Mouse (Mus musculus) heart, embryonic 13.5 days (tissue): ENCODE measurements around the gene Tshr. TPM values are rescaled to one million over a fixed set of nuclear protein-coding genes. Genes with fewer than 3 reads are reported as not detected.

Experiments
- ATAC-seq: fragments of 200-750 bp; cut with Nextera tagmentation; 2 replicates; pipeline ENCODE4 v1.8.0; 2017; ENCODE audit warnings: moderate TSS enrichment; ENCODE audit not compliant: insufficient number of reproducible peaks, low FRiP score, low TSS enrichment; ENCODE audit errors: extremely low read depth
- H3K27ac ChIP-seq: fragments of 300-500 bp; sonication (generic); replicated peaks from 2 replicates; pipeline ENCODE4 v1.5.1; 2015; ENCODE audit warnings: moderate library complexity, mild to moderate bottlenecking, inconsistent platforms
- H3K27me3 ChIP-seq: fragments of 300-500 bp; sonication (generic); replicated peaks from 2 replicates; pipeline ENCODE4 v1.6.1; 2015; ENCODE audit warnings: mild to moderate bottlenecking, inconsistent platforms
- H3K36me3 ChIP-seq: fragments of 300-500 bp; sonication (generic); 2 replicates; pipeline ENCODE4 v1.6.1; 2015; ENCODE audit warnings: mild to moderate bottlenecking, inconsistent platforms
- H3K4me1 ChIP-seq: fragments of 300-500 bp; sonication (generic); 2 replicates; pipeline ENCODE4 v1.6.1; 2015; ENCODE audit warnings: inconsistent platforms
- H3K4me2 ChIP-seq: fragments of 300-500 bp; sonication (generic); 2 replicates; pipeline ENCODE4 v1.6.1; 2015; ENCODE audit warnings: inconsistent platforms, mild to moderate bottlenecking, moderate library complexity
- H3K4me3 ChIP-seq: fragments of 300-500 bp; sonication (generic); 2 replicates; pipeline ENCODE4 v1.5.1; 2015; ENCODE audit warnings: moderate library complexity, mild to moderate bottlenecking, inconsistent platforms
- H3K9ac ChIP-seq: fragments of 300-500 bp; sonication (generic); 2 replicates; pipeline ENCODE4 v1.6.1; 2015; ENCODE audit warnings: inconsistent platforms, mild to moderate bottlenecking, moderate library complexity
- H3K9me3 ChIP-seq: fragments of 300-500 bp; sonication (generic); 2 replicates; pipeline ENCODE4 v1.6.1; 2016; ENCODE audit warnings: inconsistent platforms
- WGBS: fragments of 180-500 bp; shearing (Covaris S2); methylation state at CpG from one replicate; pipeline ENCODE4 v1.1.7; 2015; ENCODE audit warnings: mixed read lengths; 5-methylcytosine and 5-hydroxymethylcytosine counted together
- polyA plus RNA-seq: library from polyadenylated mRNA; unstranded; fragments of >200 nt; fragmentation: Nextera tagmentation; extraction: Ambion mirVana; gene quantifications from 2 replicates; pipeline ENCODE4 v1.2.1, GENCODE M21; 2015

The Tshr gene
- polyA plus RNA-seq, 1 experiment from 2014 or later: 0.11 TPM

DNA sequence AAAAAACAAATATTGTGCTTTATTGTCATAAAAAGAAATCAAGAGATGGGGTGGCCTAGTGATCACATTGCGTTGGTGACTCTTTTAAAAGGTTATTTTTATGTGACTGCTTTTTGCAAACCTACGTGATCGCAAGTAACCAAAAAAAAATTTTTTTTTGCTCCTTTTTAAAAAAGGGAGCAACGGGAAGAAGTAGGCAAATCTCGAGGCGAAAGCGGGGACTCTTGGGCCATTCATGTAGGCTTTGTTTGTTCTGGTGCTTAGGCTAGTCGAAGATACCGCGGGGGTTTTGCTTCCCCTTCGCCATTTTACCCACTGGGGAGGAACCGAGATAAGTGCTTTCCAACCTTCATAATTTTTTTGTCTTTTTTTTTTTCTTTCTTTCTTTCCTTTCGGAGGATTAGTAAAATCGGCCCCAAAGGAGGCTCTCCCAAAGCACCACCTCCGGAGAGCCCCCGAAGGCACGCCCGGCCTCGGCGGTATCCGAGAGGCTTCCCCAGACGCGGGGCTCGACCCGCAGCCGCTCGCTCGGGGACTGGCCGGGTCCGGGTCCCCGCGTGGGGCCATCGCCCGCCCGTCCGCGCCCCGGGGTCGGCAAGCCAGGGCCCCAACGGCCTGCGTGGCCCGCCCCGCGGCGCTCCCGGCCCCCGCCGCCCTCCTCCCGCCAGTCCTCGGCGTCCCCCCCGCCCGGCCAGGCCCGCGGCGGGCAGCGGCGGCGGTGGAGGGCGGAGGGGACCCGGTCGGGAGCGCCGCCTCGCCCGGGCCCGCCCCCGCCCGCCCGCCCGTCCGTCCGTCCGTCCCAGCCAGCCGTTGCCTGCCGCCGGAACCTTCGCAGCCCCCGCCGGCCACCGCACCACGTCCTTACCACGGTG is 204.5 kb downstream of the Tshr start:
- peak overlapping the region; percentile 100 for H3K9ac ChIP-seq
- peaks cover 24% of the 10 kb centered on the region for H3K36me3 ChIP-seq
- WGBS: 0% methylated on average over 42 of the region's 83 CpGs
- H3K9me3 ChIP-seq: no peaks in the 10 kb centered on the region
- 0 out of 2 replicates have a peak, but pooled peaks have one; percentile 6 for ATAC-seq
- peak overlapping the region; percentile 76 for H3K4me2 ChIP-seq
- H3K4me3 ChIP-seq: peak overlapping the region; percentile 89
- H3K27ac ChIP-seq: peak overlapping the region; percentile 100
- H3K4me1 ChIP-seq: peaks cover 26% of the 10 kb centered on the region
- H3K27me3 ChIP-seq: no peaks in the 10 kb centered on the region

DNA sequence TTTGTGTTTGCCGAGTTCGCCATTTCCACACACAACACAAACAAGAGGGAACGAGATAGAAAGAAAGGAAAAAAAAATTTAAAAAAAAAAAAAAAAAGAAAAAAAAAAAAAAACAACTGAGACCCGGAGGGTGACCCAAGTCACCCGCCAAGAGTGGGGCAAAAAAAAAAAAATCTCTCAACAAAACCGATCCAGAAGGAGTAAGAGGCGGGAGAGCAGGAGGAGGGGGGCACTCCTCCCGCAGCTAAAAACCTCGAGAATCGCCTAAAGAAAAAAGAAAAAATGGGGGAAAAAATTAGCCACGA is 205.1 kb downstream of the Tshr start:
- H3K27ac ChIP-seq: peak overlapping the region; percentile 100
- no peak for ATAC-seq
- no peaks in the 10 kb centered on the region for H3K27me3 ChIP-seq
- H3K9me3 ChIP-seq: no peaks in the 10 kb centered on the region
- H3K9ac ChIP-seq: peak overlapping the region; percentile 100
- H3K4me1 ChIP-seq: peaks cover 21% of the 10 kb centered on the region
- peaks cover 18% of the 10 kb centered on the region for H3K36me3 ChIP-seq
- peak overlapping the region; percentile 89 for H3K4me3 ChIP-seq
- WGBS: 1% methylated on average over 11 of the region's 11 CpGs
- peak overlapping the region; percentile 76 for H3K4me2 ChIP-seq

DNA sequence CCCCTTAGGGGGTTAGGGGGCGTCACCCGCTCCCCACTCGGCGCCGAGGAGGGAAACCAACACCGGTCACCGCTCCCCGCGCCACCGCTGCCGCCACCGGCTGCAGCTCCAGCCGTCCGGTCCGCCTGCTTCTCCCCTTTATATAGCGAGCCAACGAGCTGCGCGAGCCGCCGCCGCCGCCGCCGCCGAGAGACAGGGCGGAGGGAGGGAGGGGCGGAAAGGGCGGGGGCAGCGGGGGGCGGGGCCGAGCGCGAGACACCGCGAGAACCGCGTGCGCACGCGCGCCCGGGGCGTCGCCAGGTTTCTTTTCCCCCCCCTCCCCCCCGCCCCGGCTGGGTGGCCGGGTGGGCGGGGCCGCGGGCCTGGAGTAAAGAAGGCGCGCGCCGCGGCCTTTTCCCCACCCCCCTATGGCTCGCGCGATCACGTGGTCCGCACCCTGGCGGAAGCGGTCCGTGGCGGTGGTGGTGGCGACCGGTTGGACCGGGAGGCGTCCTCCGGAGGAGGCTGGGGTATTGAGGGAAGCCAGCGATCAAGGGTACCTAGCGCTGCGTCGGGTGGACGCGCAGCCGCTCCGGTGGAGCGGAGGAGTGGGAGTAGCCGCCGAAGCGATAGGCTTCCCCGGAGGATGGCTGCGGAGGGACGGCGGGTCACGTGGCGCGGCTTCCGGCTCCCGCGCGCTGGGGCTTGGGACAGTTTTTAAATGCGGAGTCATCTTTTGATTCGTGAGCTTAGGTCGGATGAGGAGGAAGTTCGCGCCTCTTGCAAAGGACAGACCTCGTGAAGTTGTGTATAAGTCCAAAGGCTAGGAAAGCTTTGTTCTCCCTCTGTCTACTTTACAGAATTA is 205.7 kb downstream of the Tshr start, which contains the start of gene Gtf2a1:
Gene Gtf2a1 (minus strand): TSS at position 641 of the 844 bp plus-strand sequence.
- Histone ChIP-seq H3K9me3 (no peaks in the 10 kb centered on the region), H3K4me1 (peaks cover 21% of the 10 kb centered on the region), H3K4me3 (peak within 1 kb of the TSS; percentile 89), H3K9ac (peak within 1 kb of the TSS; percentile 100), H3K27ac (peak within 1 kb of the TSS; percentile 100), H3K36me3 (peaks cover 13% of the 10 kb centered on the region), H3K27me3 (no peaks in the 10 kb centered on the region), H3K4me2 (peak within 1 kb of the TSS; percentile 82)
- WGBS: under 1% methylated on average over 62 of the region's 99 CpGs
- peak; percentile 87 for ATAC-seq

DNA sequence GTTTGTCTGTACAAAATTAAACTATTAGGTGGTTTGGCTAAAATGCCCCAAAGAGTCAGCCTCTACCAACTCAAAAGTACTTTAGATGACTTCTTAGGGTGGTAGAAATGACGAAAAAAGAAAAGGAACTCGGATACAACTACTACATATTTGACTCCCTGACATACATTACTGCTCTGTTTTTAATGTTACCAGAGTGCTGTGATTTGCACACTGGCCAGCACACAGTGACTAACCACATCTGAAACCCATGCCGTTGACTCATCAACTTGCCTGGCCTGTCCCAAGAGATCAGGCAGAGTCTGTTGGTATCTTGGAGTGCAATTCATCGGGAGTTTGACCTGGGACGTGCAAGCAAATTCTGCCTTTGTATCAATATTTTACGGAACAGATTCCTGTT is 206.4 kb downstream of the Tshr start:
- Histone ChIP-seq H3K4me1 (peaks cover 21% of the 10 kb centered on the region), H3K27ac (peak overlapping the region; percentile 97), H3K4me2 (peak overlapping the region; percentile 82), H3K9me3 (no peaks in the 10 kb centered on the region), H3K4me3 (peak overlapping the region; percentile 89), H3K9ac (peak overlapping the region; percentile 90), H3K36me3 (peaks cover 6% of the 10 kb centered on the region), H3K27me3 (no peaks in the 10 kb centered on the region)
- 26% methylated on average over 6 of the region's 6 CpGs for WGBS
- no peak for ATAC-seq

DNA sequence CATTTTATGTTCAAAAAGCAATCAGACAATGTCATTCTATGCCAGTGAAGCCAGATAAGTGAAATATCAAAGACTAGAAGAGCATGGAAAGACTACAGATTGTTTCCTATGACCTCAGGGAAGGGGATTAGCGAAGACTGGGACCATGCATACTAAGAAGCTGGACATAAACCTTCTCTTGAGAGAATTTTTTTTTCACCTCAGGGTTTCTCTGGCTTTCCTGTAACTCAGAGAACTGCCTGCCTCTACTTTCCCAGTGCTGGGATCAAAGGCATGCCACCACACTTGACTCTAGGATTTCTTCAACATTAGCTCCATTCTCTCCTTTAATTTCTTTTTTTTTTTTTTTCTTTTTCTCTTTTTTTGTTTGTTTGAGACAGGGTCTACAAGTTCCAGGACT is 206.8 kb downstream of the Tshr start:
- Histone ChIP-seq H3K4me2 (peak overlapping the region; percentile 82), H3K4me3 (peak overlapping the region; percentile 89), H3K27ac (peak overlapping the region; percentile 97), H3K9me3 (no peaks in the 10 kb centered on the region), H3K9ac (peak overlapping the region; percentile 90), H3K36me3 (peaks cover 3% of the 10 kb centered on the region; the same call in 1 of the 2 replicates), H3K27me3 (no peaks in the 10 kb centered on the region), H3K4me1 (peaks cover 21% of the 10 kb centered on the region)
- no peak for ATAC-seq
- WGBS: 89% methylated on average over 1 of the region's 1 CpGs

DNA sequence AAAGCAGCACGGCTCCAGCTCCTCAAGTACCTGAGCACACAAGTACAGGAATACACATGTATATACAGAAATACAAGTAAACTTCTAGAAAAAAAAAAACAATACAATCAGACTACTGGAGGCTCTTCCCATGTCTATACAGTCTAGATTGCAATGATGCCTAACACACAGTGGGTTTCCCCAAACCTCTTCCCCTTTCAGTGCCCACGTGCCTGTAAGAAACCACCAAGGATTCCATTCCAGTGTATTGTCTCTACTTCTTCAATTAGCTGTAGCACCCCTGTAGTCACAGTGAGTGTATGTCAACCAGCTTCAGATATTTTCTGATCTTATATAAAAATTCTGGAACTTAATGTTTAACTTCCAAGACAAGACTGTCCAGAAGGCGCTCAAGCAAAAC is 207.8 kb downstream of the Tshr start:
- no peak for ATAC-seq
- Histone ChIP-seq H3K36me3 (no peaks in the 10 kb centered on the region), H3K4me2 (no peak overlapping the region), H3K9me3 (no peaks in the 10 kb centered on the region), H3K27ac (no peak overlapping the region), H3K9ac (no peak overlapping the region), H3K4me3 (no peak overlapping the region), H3K4me1 (peaks cover 17% of the 10 kb centered on the region), H3K27me3 (no peaks in the 10 kb centered on the region)
- 88% methylated on average over 3 of the region's 3 CpGs for WGBS

Other genes starting within 250 kb of the Tshr start
- 6.0 and 6.3 TPM in 2 replicates for gene Cep128, start 154 bp upstream of the Tshr start, polyA plus RNA-seq
- 27.3 and 28.1 TPM in 2 replicates for gene Gtf2a1, start 205.9 kb downstream of the Tshr start, polyA plus RNA-seq